Mouse (Mus musculus) liver, embryonic 16.5 days (tissue): ENCODE results near the gene Prss37. TPM values are rescaled to one million over a fixed set of nuclear protein-coding genes. Genes with fewer than 3 reads are reported as not detected.

Source experiments
- ATAC-seq: fragments of 200-750 bp; cut with Nextera tagmentation; 2 replicates; pipeline ENCODE4 v1.8.0; 2017; ENCODE audit warnings: low read depth, mild to moderate bottlenecking, moderate number of reproducible peaks, moderate library complexity
- H3K27ac ChIP-seq: fragments of 300-500 bp; sonication (generic); 2 replicates; pipeline ENCODE4 v1.5.1; 2014; ENCODE audit warnings: mild to moderate bottlenecking, low read length
- H3K27me3 ChIP-seq: fragments of 300-500 bp; sonication (generic); 2 replicates; pipeline ENCODE4 v1.6.1; 2014; ENCODE audit warnings: low read depth, low read length, mixed read lengths; ENCODE audit not compliant: control insufficient read depth, insufficient read depth
- H3K36me3 ChIP-seq: fragments of 300-500 bp; sonication (generic); 2 replicates; pipeline ENCODE4 v1.6.1; 2014; ENCODE audit warnings: mild to moderate bottlenecking; ENCODE audit not compliant: control insufficient read depth, insufficient read depth
- H3K4me1 ChIP-seq: fragments of 300-500 bp; sonication (generic); 2 replicates; pipeline ENCODE4 v1.6.1; 2014; ENCODE audit warnings: low read depth, low read length, mixed read lengths; ENCODE audit not compliant: control insufficient read depth
- H3K4me2 ChIP-seq: fragments of 300-500 bp; sonication (generic); 2 replicates; pipeline ENCODE4 v1.6.1; 2014; ENCODE audit warnings: low read depth, low read length, mixed read lengths
- H3K4me3 ChIP-seq: fragments of 300-500 bp; sonication (generic); 2 replicates; pipeline ENCODE4 v1.5.1; 2014; ENCODE audit warnings: low read depth, mild to moderate bottlenecking, low read length
- H3K9ac ChIP-seq: fragments of 300-500 bp; sonication (generic); 2 replicates; pipeline ENCODE4 v1.6.1; 2014; ENCODE audit warnings: low read depth, low read length
- H3K9me3 ChIP-seq: fragments of 300-500 bp; sonication (generic); replicated peaks from 2 replicates; pipeline ENCODE4 v1.6.1; 2016; ENCODE audit warnings: low read length; ENCODE audit not compliant: control insufficient read depth
- WGBS: fragments of 180-500 bp; shearing (Covaris S2); extraction: QIAGEN DNeasy Blood & Tissue Kit; methylation state at CpG from one replicate; pipeline ENCODE4 v1.1.7; 2014; ENCODE audit not compliant: insufficient replicate concordance; 5-methylcytosine and 5-hydroxymethylcytosine counted together
- polyA plus RNA-seq: library from polyadenylated mRNA; unstranded; fragments of >200 nt; fragmentation: Nextera tagmentation; extraction: Ambion mirVana; gene quantifications from 2 replicates; pipeline ENCODE4 v1.2.1, GENCODE M21; 2015

The Prss37 gene
- polyA plus RNA-seq: not detected in 2 replicates

DNA sequence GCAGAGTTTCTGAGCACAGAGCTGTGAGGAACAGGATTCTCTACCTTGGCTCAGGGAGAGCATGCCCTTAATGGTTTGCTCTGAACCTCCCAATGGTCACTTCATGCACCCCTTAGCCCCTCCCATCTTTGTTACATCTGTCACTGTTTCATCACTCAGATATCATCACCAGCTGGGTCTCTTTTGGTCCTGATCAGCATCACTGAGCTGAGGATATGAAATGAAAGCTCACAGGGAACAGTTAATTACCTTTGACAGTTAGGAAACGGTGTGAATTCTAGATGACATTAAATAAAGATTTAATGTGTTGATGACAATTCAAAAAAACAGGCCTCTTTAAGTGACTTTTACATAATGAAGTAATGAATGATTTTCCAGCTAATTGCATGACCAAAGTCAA, at the start of gene Prss37:
TSS of gene Prss37 (minus strand) at position 101 of the 400 bp plus-strand sequence.
- Histone ChIP-seq H3K27ac (no peak within 1 kb of the TSS), H3K4me2 (no peak within 1 kb of the TSS), H3K36me3 (no peaks in the 10 kb centered on the region), H3K9me3 (no peaks in the 10 kb centered on the region), H3K9ac (no peak within 1 kb of the TSS), H3K27me3 (no peaks in the 10 kb centered on the region), H3K4me3 (no peak within 1 kb of the TSS), H3K4me1 (no peaks in the 10 kb centered on the region)
- 68% methylated on average over 1 of the region's 1 CpGs for WGBS
- ATAC-seq: no peak

GRCm38 (mm10) chr6:40554950-40555349, 35.6 kb upstream of the Prss37 start, which contains the start of gene Olfr461:
TSS of gene Olfr461 (minus strand) at chr6:40555050.
- Histone ChIP-seq H3K9ac (no peak within 1 kb of the TSS), H3K4me1 (no peaks in the 10 kb centered on the region), H3K27me3 (no peaks in the 10 kb centered on the region), H3K36me3 (no peaks in the 10 kb centered on the region), H3K27ac (no peak within 1 kb of the TSS), H3K9me3 (no peaks in the 10 kb centered on the region), H3K4me3 (no peak within 1 kb of the TSS), H3K4me2 (no peak within 1 kb of the TSS)
- ATAC-seq: no peak
- 40% methylated on average over 2 of the region's 2 CpGs for WGBS

DNA sequence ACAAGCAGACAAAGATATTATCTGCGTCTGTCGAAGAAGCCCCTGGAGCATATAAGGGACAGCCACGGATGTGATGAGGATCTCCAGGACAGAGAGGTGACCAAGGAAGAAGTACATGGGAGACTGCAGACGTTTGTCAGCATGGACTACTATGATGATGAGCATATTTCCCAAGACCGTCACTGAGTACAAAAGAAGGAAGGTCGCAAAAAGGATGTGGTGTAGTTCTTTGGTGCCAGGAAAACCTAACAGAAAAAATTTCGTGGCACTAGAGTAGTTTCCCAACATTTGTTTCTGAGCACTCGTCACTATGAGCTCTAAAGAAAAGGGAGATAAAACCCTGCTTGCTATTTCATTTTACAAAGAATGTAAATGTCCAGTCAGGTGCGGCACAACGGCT, 25.4 kb upstream of the Prss37 start:
- 59% methylated on average over 10 of the region's 10 CpGs for WGBS
- Histone ChIP-seq H3K9ac (no peak overlapping the region), H3K4me2 (no peak overlapping the region), H3K4me3 (no peak overlapping the region), H3K36me3 (no peaks in the 10 kb centered on the region), H3K27me3 (no peaks in the 10 kb centered on the region), H3K27ac (no peak overlapping the region), H3K4me1 (no peaks in the 10 kb centered on the region), H3K9me3 (no peaks in the 10 kb centered on the region)
- no peak for ATAC-seq

DNA sequence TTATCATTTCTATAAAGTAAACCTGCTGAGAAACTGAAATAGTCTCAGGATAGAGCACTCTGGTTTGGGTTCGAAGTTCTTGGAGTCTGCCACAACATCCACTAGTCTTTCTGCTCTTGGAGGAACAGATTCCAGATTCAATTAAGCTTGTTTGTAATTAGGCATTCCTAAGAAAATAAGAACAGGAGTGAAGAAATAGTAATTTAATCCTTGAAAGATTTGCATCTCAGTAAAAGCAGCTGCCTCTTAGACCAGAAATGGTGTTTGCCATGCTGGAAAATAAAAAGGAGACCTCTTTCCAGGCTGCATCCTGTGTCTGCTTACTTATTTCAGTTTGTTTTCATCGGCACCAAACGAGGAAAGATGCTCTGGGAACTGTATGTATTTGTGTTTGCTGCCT, 26.1 kb downstream of the Prss37 start, which contains the start of gene Tas2r108:
TSS of gene Tas2r108 (plus strand) at position 301 of the 400 bp plus-strand sequence.
- Histone ChIP-seq H3K4me2 (no peak within 1 kb of the TSS), H3K4me3 (no peak within 1 kb of the TSS), H3K4me1 (no peaks in the 10 kb centered on the region), H3K9me3 (no peaks in the 10 kb centered on the region), H3K36me3 (no peaks in the 10 kb centered on the region), H3K9ac (no peak within 1 kb of the TSS), H3K27ac (no peak within 1 kb of the TSS), H3K27me3 (no peaks in the 10 kb centered on the region)
- no peak for ATAC-seq
- WGBS: 59% methylated on average over 3 of the region's 3 CpGs

DNA sequence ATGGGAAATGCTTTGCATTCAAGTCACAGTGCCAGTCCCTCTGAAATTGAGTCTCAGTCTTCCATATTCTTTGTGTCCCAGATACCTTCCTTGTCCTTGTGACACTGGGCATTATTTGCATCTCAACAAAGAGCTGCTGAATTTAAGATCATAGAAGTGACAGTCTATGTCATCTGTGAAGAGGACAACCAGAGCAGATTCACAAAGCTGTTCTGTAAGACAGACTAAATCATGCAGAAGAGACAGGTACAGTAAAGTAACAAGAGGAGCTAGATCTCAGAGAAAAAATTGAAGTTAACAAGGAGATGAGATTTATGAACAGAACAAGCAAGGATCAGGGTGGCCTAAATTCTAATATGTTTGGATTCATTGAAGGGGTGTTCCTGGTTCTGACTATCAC, 28.4 kb downstream of the Prss37 start, which contains the start of gene Tas2r137:
TSS of gene Tas2r137 (plus strand) at position 301 of the 400 bp plus-strand sequence.
- no peak within 1 kb of the TSS for H3K4me2 ChIP-seq
- no peaks in the 10 kb centered on the region for H3K4me1 ChIP-seq
- no peaks in the 10 kb centered on the region for H3K36me3 ChIP-seq
- no peaks in the 10 kb centered on the region for H3K9me3 ChIP-seq
- H3K9ac ChIP-seq: no peak within 1 kb of the TSS
- H3K27ac ChIP-seq: no peak within 1 kb of the TSS
- H3K4me3 ChIP-seq: no peak within 1 kb of the TSS
- H3K27me3 ChIP-seq: no peaks in the 10 kb centered on the region
- ATAC-seq: no peak

DNA sequence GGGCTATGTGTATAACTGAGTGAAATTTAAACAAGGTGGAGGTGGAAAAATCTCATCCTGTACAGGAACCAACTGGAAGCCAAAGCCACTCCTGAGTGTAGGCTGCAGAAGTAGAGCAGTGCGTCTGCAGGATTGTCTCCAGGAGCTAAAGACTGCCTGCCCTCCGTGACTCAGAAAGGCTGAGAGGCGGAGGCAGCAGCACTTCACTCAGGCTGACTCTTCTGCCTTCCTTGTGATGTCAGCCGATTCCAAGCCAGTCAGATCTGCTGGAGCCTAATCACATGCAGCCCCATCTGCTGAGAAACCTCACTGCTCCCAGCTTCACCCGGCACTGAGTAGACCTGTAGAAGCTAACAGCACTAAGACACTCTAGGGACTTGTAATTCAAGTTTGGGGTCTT, 37.0 kb downstream of the Prss37 start:
- H3K27ac ChIP-seq: no peak overlapping the region
- WGBS: 84% methylated on average over 5 of the region's 5 CpGs

DNA sequence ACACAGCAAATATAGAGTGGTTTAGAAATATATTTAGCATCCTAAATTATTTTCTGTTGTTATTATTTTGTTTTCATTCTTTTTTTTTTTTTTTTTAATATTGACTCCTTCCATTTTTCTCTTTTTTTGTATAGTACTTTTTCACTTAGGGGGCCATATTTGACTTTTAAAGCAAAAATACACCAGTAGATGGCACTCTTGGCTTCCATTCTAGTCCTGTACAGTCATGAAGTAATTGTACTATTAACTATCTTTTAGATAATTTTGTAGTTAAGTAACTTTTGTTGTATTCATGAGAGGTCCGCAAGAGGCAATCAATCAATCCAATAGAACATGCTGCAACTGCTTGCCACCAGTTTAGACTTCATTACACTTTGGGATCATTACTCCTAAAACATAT, 39.6 kb downstream of the Prss37 start:
- no peaks in the 10 kb centered on the region for H3K27me3 ChIP-seq
- H3K4me1 ChIP-seq: no peaks in the 10 kb centered on the region
- ATAC-seq: no peak
- no peak overlapping the region for H3K9ac ChIP-seq
- WGBS: 70% methylated on average over 1 of the region's 1 CpGs
- H3K4me2 ChIP-seq: no peak overlapping the region
- H3K4me3 ChIP-seq: no peak overlapping the region
- peaks cover 36% of the 10 kb centered on the region for H3K36me3 ChIP-seq
- H3K27ac ChIP-seq: no peak overlapping the region
- no peaks in the 10 kb centered on the region for H3K9me3 ChIP-seq

More for the DNA sequence above, 37.0 kb downstream of the Prss37 start:
- Histone ChIP-seq H3K9ac (no peak overlapping the region), H3K4me1 (no peaks in the 10 kb centered on the region), H3K36me3 (peaks cover 24% of the 10 kb centered on the region), H3K27me3 (no peaks in the 10 kb centered on the region), H3K4me2 (no peak overlapping the region), H3K4me3 (no peak overlapping the region), H3K9me3 (no peaks in the 10 kb centered on the region)
- no peak for ATAC-seq

DNA sequence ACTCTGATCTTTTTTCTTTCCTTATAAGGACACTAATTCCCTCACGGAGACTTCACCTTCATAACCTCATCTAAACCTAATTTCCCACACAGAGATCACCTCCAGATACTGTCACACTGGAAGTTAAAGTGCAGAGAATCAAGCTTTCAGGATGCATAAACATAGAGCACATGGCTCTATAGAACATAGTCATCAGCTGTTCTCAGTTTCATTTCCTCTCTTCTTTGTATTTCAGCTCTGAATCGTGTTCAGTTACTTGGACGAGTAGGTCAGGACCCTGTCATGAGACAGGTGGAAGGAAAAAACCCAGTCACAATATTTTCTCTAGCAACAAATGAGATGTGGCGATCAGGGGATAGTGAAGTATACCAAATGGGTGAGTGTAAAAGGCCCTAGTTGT, 43.2 kb downstream of the Prss37 start:
- H3K9me3 ChIP-seq: no peaks in the 10 kb centered on the region
- no peaks in the 10 kb centered on the region for H3K27me3 ChIP-seq
- ATAC-seq: no peak
- 73% methylated on average over 4 of the region's 4 CpGs for WGBS
- H3K27ac ChIP-seq: no peak overlapping the region
- H3K4me2 ChIP-seq: no peak overlapping the region
- H3K36me3 ChIP-seq: peaks cover 24% of the 10 kb centered on the region
- peaks cover 3% of the 10 kb centered on the region for H3K4me1 ChIP-seq
- H3K4me3 ChIP-seq: no peak overlapping the region
- H3K9ac ChIP-seq: no peak overlapping the region

GRCm38 (mm10) chr6:40471720-40472010, 47.6 kb downstream of the Prss37 start:
- peak overlapping the region; percentile 74 for H3K4me2 ChIP-seq
- H3K9me3 ChIP-seq: no peaks in the 10 kb centered on the region
- peaks cover 12% of the 10 kb centered on the region for H3K36me3 ChIP-seq
- peaks cover 3% of the 10 kb centered on the region for H3K4me1 ChIP-seq
- no peaks in the 10 kb centered on the region for H3K27me3 ChIP-seq
- H3K4me3 ChIP-seq: peak overlapping the region; percentile 81
- H3K27ac ChIP-seq: peak overlapping the region; percentile 88
- ATAC-seq: no peak
- H3K9ac ChIP-seq: peak overlapping the region; percentile 75
- 0% methylated on average over 7 of the region's 7 CpGs for WGBS
